Mouse (Mus musculus) liver, postnatal 0 days (tissue): ENCODE measurements around the gene Nasp. TPM values are rescaled to one million over a fixed set of nuclear protein-coding genes. Genes with fewer than 3 reads are reported as not detected.
"Not testable (repeated sequence)": the region's sequence is repeated elsewhere in the genome, so short reads cannot be mapped to it uniquely, and the experiment has no call there.

Experiments used
- ATAC-seq: fragments of 200-750 bp; cut with Nextera tagmentation; 2 replicates; pipeline ENCODE4 v1.8.0; 2017; ENCODE audit warnings: mild to moderate bottlenecking, moderate library complexity
- DNase-seq: peaks from one replicate; pipeline ENCODE4 v3.0.0-alpha.2; 2016
- H3K27ac ChIP-seq: fragments of 300-500 bp; sonication (generic); 2 replicates; pipeline ENCODE4 v1.5.1; 2014; ENCODE audit warnings: antibody characterized with exemption, moderate library complexity, mild to moderate bottlenecking, low read depth
- H3K27me3 ChIP-seq: fragments of 300-500 bp; sonication (generic); 2 replicates; pipeline ENCODE4 v1.6.1; 2014; ENCODE audit warnings: low read length, control low read depth, mixed read lengths; ENCODE audit not compliant: insufficient read depth
- H3K36me3 ChIP-seq: fragments of 300-500 bp; sonication (generic); replicated peaks from 2 replicates; pipeline ENCODE4 v1.6.1; 2014; ENCODE audit warnings: mild to moderate bottlenecking, control low read depth, low read length, moderate library complexity, mixed read lengths; ENCODE audit not compliant: insufficient read depth
- H3K4me1 ChIP-seq: fragments of 300-500 bp; sonication (generic); 2 replicates; pipeline ENCODE4 v1.6.1; 2014; ENCODE audit warnings: antibody characterized with exemption, mild to moderate bottlenecking, control low read depth; ENCODE audit not compliant: insufficient read depth
- H3K4me2 ChIP-seq: fragments of 300-500 bp; sonication (generic); 2 replicates; pipeline ENCODE4 v1.6.1; 2014; ENCODE audit warnings: low read depth, mild to moderate bottlenecking, low read length, moderate library complexity, mixed read lengths
- H3K4me3 ChIP-seq: fragments of 300-500 bp; sonication (generic); 2 replicates; pipeline ENCODE4 v1.5.1; 2014; ENCODE audit warnings: low read depth, low read length
- H3K9ac ChIP-seq: fragments of 300-500 bp; sonication (generic); replicated peaks from 2 replicates; pipeline ENCODE4 v1.6.1; 2014; ENCODE audit warnings: mild to moderate bottlenecking, moderate library complexity
- H3K9me3 ChIP-seq: fragments of 300-500 bp; sonication (generic); 2 replicates; pipeline ENCODE4 v1.6.1; 2016; ENCODE audit warnings: mild to moderate bottlenecking, control low read depth, low read length, mixed read lengths
- CTCF ChIP-seq: sonication (generic); IDR thresholded peaks from 2 replicates; pipeline ENCODE4 v1.5.1; 2016; ENCODE audit warnings: antibody characterized with exemption, low read depth
- EP300 ChIP-seq: IDR thresholded peaks from 2 replicates; pipeline ENCODE4 v1.6.1; 2016; ENCODE audit warnings: antibody characterized with exemption, low read depth, mild to moderate bottlenecking
- WGBS: fragments of 180-500 bp; shearing (Covaris S2); extraction: QIAGEN DNeasy Blood & Tissue Kit; methylation state at CpG from one replicate; pipeline ENCODE4 v1.1.7; 2014; ENCODE audit not compliant: insufficient replicate concordance; 5-methylcytosine and 5-hydroxymethylcytosine counted together
- polyA plus RNA-seq: library from polyadenylated mRNA; unstranded; fragments of >200 nt; fragmentation: Nextera tagmentation; extraction: Ambion mirVana; gene quantifications from 2 replicates; pipeline ENCODE4 v1.2.1, GENCODE M21; 2015

Nasp gene
- 30.0 and 30.6 TPM in 2 replicates for polyA plus RNA-seq

GRCm38 (mm10) chr4:116627722-116628662 lies at the start of gene Nasp:
Nasp (minus strand) TSS chr4:116627941.
- ATAC-seq = peak; percentile 83
- 0 out of 2 replicates have a peak, but pooled peaks cover 4% of the 10 kb centered on the region for H3K36me3 ChIP-seq
- DNase-seq = peak; percentile 77
- TF ChIP-seq CTCF (no peak), EP300 (no peak)
- peak within 1 kb of the TSS; percentile 97 for H3K4me2 ChIP-seq
- no peaks in the 10 kb centered on the region for H3K27me3 ChIP-seq
- peak within 1 kb of the TSS; percentile 98 for H3K4me3 ChIP-seq
- peak within 1 kb of the TSS; percentile 94 for H3K27ac ChIP-seq
- H3K4me1 ChIP-seq = peaks cover 16% of the 10 kb centered on the region
- WGBS = 7% methylated on average over 23 of the region's 23 CpGs
- H3K9ac ChIP-seq = peak within 1 kb of the TSS; percentile 96
- no peaks in the 10 kb centered on the region for H3K9me3 ChIP-seq

GRCm38 (mm10) chr4:116676027-116676426 lies 48.3 kb upstream of the Nasp start:
- Histone ChIP-seq H3K27me3 (no peaks in the 10 kb centered on the region), H3K9me3 (no peaks in the 10 kb centered on the region), H3K4me1 (peaks cover 8% of the 10 kb centered on the region), H3K36me3 (no peaks in the 10 kb centered on the region), H3K9ac (no peak overlapping the region), H3K4me3 (no peak overlapping the region), H3K27ac (no peak overlapping the region), H3K4me2 (no peak overlapping the region)
- ATAC-seq (no peak), DNase-seq (no peak)
- WGBS = 65% methylated on average over 3 of the region's 3 CpGs
- no peak for TF ChIP-seq EP300
- TF ChIP-seq CTCF = no peak

GRCm38 (mm10) chr4:116674761-116675160 lies 47.0 kb upstream of the Nasp start:
- H3K4me2 ChIP-seq, H3K9ac ChIP-seq, H3K27me3 ChIP-seq, H3K4me3 ChIP-seq, H3K4me1 ChIP-seq, H3K36me3 ChIP-seq, DNase-seq, H3K9me3 ChIP-seq: not testable (repeated sequence)
- 0 out of 2 replicates have a peak, but pooled peaks have one; percentile 2 for ATAC-seq
- 0 out of 2 replicates have a peak overlapping the region, but pooled peaks have one; percentile 52 for H3K27ac ChIP-seq
- 71% methylated on average over 6 of the region's 6 CpGs for WGBS

GRCm38 (mm10) chr4:116672785-116673184 lies 45.0 kb upstream of the Nasp start:
- H3K4me2 ChIP-seq = no peak overlapping the region
- H3K9me3 ChIP-seq = no peaks in the 10 kb centered on the region
- DNase-seq (peak; percentile 81), ATAC-seq (peak; percentile 96)
- H3K36me3 ChIP-seq = no peaks in the 10 kb centered on the region
- no peak overlapping the region for H3K4me3 ChIP-seq
- no peak overlapping the region for H3K9ac ChIP-seq
- no peaks in the 10 kb centered on the region for H3K27me3 ChIP-seq
- peaks cover 14% of the 10 kb centered on the region for H3K4me1 ChIP-seq
- WGBS = 20% methylated on average over 2 of the region's 2 CpGs
- peak overlapping the region; percentile 82 for H3K27ac ChIP-seq
- peak; percentile 85; the same call in 1 of the 2 replicates for TF ChIP-seq EP300
- peak; percentile 15; the same call in 1 of the 2 replicates for TF ChIP-seq CTCF

GRCm38 (mm10) chr4:116669291-116669690 lies 41.5 kb upstream of the Nasp start:
- no peak overlapping the region for H3K27ac ChIP-seq
- no peak overlapping the region for H3K9ac ChIP-seq
- no peaks in the 10 kb centered on the region for H3K9me3 ChIP-seq
- no peaks in the 10 kb centered on the region for H3K36me3 ChIP-seq
- H3K4me3 ChIP-seq = no peak overlapping the region
- H3K4me1 ChIP-seq = peaks cover 14% of the 10 kb centered on the region
- no peaks in the 10 kb centered on the region for H3K27me3 ChIP-seq
- H3K4me2 ChIP-seq = no peak overlapping the region
- 42% methylated on average over 2 of the region's 2 CpGs for WGBS
- peak; percentile 65 for TF ChIP-seq CTCF
- no peak for TF ChIP-seq EP300
- DNase-seq (no peak), ATAC-seq (no peak)

- TF ChIP-seq CTCF (no peak), EP300 (no peak)
Measured at GRCm38 (mm10) chr4:116668145-116668544, 40.4 kb upstream of the Nasp start.

More at GRCm38 (mm10) chr4:116668145-116668544, 40.4 kb upstream of the Nasp start:
- Histone ChIP-seq H3K4me1 (peaks cover 8% of the 10 kb centered on the region), H3K4me2 (no peak overlapping the region), H3K9me3 (no peaks in the 10 kb centered on the region), H3K9ac (no peak overlapping the region), H3K36me3 (no peaks in the 10 kb centered on the region), H3K27me3 (no peaks in the 10 kb centered on the region), H3K27ac (0 out of 2 replicates have a peak overlapping the region, but pooled peaks have one; percentile 48), H3K4me3 (no peak overlapping the region)
- 31% methylated on average over 3 of the region's 3 CpGs for WGBS
- no peak for DNase-seq
- ATAC-seq = no peak
